Mouse (Mus musculus): ENCODE data around the gene Ablim2.
A peak's percentile ranks its signal among the peaks of the same experiment; 100 is the strongest.

Ablim2 gene

GRCm38 (mm10) chr5:35770246-35770645 is 12.6 kb downstream of the Ablim2 start:
- no peak for DNase-seq (ENCODE audit: low read depth, low spot score)

- no peak for DNase-seq (ENCODE audit: low read depth, low spot score)
These were observed 13.4 kb downstream of the Ablim2 start for GRCm38 (mm10) chr5:35770891-35771663.

DNA sequence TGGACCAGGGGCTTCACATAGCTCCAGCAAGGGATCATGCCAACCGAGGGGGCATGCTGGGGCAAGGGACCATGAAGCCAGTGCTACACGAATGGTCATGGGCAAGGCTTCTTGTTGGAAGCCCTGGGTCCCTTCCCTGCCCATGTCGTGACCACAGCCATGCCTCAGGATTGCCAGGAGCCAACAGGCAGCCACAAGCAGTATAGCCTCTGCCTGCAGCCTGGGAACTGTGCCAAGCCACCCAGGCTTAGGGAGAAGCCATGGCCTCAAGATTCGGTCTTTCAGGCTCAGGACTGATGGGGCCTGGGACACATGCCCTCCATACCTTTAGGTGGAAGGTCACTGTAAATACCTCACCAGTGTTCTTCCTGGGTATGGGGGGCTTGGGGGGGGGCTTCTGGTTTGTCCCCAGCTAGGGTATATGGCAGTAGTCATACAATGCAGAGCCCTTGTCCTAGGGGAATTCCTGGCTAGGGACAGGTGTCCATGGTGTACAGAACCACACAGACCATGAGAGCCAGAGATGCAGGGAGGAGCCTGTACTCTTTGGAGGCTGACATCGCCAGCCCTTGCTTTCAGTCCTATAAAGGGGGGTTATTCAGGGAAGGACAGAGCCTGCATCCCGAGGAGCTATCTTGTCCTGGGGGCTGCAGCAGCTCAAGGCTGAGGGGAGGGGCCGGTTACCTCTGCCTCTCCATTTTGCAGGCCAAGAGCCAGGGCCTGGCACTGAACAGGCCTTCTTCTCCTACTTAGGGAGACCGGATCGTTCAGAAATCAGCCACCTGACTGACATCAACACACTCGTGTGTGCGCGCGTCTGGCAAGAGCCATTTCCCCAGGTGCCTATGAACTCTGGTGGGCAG is 15.8 kb downstream of the Ablim2 start:
- no peak for DNase-seq (ENCODE audit: low read depth, low spot score)

DNA sequence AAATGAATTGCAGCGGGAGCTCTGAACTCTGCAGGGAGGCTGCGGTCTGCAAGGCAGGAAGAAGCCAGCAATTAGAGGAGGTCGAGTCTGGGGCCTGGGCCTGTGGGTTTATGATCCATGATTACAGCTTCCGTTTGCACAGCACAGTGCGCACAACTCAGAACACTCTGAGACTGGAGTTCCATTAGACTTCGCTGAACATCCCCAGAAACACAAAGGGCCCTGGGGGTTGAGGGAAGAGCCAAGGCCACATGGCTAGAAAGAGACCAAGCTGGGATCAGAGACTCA is 16.4 kb downstream of the Ablim2 start:
- no peak for DNase-seq (ENCODE audit: low read depth, low spot score)

- no peak for DNase-seq (ENCODE audit: low read depth, low spot score)
These were observed 23.4 kb downstream of the Ablim2 start for GRCm38 (mm10) chr5:35781116-35781515.

- DNase-seq (ENCODE audit: low read depth, low spot score): no peak
These were observed 25.0 kb downstream of the Ablim2 start for GRCm38 (mm10) chr5:35782648-35783180.

GRCm38 (mm10) chr5:35785853-35786252 is 28.2 kb downstream of the Ablim2 start:
- no peak for DNase-seq (ENCODE audit: low read depth, low spot score)

GRCm38 (mm10) chr5:35787847-35788246 is 30.2 kb downstream of the Ablim2 start:
- DNase-seq (ENCODE audit: low read depth, low spot score): no peak

DNA sequence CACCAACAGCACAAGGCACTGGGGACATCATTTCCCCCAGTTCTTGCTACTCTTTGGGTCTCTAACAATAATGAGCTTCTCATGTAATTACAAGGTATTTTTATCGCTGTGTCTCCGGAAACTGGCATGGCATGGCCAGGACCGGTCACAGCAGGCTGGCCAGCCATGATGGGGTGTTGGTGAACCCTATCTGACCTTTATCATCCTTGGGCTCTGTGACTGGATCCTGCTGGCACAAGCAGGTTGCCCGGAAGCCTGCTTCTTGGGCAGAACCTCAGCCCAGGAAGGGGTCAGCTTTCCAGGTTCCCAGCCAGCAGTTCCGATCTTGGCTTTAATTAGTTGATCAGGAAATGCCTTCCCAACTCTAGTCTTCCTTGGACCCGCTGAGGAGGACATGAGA is 31.0 kb downstream of the Ablim2 start:
- DNase-seq (ENCODE audit: low read depth, low spot score): no peak

DNA sequence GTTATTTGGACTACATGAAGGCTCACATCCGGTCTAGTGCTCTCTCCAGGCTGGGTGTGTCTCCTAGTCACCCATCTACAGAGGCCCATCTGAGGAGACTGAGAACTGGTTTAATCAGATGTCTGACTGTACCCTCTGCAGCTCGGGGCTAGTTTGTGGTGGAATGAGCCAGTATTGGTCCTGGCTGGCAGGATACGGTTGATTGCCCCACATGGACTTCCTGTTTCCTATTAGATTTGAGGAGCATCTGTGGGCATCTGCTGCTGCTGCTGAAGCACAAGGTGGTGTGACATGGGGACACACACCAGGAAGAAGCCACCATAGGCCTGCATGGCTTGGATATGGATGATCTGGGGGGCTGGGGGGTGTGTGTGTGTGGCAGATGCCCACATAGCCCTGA is 32.0 kb downstream of the Ablim2 start:
- no peak for DNase-seq (ENCODE audit: low read depth, low spot score)

DNA sequence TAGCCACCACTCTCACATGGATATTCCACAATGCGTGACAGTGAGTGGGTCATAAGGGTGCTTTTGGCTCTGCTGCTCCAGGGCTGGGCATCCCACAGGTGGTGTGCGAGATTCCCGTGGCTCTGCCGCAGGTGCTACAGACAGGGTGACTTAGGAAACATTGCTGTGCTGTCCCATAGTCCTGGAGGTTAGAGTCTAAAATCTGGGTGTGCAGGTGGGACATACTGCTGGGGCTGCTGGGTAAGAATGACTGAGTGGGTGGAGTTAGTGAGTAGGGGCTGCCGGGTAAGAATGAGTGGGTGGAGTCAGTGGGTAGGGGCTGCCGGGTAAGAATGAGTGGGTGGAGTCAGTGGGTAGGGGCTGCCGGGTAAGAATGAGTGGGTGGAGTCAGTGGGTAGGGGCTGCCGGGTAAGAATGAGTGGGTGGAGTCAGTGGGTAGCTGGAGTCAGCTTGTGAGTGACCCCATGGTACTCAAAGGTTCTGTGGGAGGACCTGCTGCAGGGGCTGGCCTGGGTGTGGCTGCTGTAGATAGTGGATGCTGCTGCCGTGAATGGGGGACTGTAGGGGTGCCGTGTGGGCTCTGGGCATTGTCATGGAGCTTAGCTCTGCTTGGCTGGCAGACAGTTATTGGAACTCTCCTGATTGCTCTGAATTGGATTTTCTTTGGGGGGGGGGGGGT is 32.8 kb downstream of the Ablim2 start:
- peak; percentile 55 for DNase-seq (ENCODE audit: low read depth, low spot score)

DNA sequence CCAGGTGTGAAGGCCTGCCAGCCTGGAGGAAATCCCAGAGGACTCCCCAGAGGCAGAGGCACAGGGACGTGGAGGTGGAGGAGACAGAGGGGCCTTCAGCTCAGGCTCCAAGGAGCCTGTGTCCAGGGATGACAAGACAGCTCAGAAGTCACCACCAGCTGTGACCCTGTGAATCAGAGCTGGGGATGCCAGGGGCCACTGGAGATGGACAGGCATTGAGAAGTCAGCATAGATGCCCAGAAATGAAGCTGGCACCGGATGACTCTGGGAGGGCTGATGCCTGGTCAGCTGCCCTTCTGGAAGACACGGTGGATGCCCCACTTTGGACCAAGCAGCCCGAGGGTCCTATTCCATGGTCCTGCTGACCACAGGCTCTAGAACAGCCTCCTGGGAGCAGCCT is 36.3 kb downstream of the Ablim2 start:
- no peak for DNase-seq (ENCODE audit: low read depth, low spot score)

DNA sequence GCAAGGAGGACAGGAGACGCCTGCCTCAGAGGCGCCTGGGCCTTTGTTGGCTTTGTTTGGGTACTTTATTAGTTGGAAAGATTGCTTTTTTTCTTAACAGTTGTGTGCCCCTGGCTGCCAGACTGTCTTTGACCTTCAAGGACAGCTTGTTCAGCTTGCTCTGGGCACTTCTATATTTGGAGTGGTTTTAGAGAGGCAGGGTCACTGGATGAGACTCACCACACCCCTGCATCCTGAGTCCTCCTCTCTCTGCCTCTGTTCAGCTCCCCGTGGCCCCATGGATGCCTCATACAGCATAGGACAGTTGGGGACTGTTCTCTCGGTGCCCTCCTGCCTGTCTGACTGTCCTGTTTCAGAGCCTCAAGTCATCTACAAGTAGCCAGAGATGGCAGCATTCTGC is 37.3 kb downstream of the Ablim2 start:
- no peak for DNase-seq (ENCODE audit: low read depth, low spot score)

DNA sequence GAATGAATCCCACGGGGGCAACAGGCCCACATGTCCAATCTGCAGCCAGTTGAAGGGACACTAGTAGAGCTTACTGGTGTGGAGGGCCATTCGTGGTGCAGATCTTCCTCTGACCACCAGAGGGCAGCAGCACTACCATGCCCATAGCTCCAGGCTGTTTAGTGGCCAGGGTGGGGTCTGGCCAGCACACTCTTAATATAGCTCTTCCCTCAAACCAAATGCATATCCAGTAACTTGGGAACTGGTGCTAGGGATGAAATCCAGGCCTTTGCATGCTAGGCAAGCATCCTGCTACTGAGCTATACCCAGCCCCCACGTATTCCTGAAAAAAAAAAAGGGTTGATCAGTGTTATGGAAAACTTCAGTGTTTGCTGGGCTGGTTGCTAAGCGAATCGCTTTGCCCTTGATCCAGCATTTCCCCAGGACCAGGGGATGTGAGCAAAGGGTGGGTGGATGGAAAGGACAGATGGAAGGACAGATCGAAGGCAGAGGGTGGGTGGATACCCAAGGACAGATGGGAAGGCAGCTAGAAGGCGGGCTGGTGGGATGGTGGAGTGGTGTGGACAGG is 37.9 kb downstream of the Ablim2 start:
- DNase-seq (ENCODE audit: low read depth, low spot score): peak; percentile 39

- no peak for DNase-seq (ENCODE audit: low read depth, low spot score)
These were observed 38.5 kb downstream of the Ablim2 start for GRCm38 (mm10) chr5:35796136-35796535.

DNA sequence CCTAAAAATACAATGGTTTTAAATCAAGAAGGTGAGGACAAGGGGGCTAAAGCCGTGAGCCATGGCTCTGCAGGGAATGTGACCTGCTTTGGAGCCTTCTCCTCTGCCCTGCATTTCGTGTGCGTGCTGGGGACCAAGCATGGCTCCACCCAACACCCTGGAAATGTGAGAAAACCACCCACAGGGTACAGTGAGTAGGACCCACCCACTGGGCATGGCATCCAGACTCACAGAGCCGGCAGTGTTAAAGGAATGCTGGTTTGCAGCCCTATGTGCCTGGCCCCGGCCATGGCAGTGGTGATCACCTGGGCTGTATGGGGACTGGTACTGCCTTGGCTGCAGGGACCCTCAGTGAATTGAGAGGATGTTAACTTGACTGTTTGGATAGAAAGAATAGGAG is 41.4 kb downstream of the Ablim2 start:
- no peak for DNase-seq (ENCODE audit: low read depth, low spot score)

GRCm38 (mm10) chr5:35803416-35803815 is 45.7 kb downstream of the Ablim2 start:
- DNase-seq (ENCODE audit: low read depth, low spot score): no peak

GRCm38 (mm10) chr5:35804685-35805084 is 47.0 kb downstream of the Ablim2 start:
- no peak for DNase-seq (ENCODE audit: low read depth, low spot score)

GRCm38 (mm10) chr5:35805209-35805608 is 47.5 kb downstream of the Ablim2 start:
- no peak for DNase-seq (ENCODE audit: low read depth, low spot score)

- no peak for DNase-seq (ENCODE audit: low read depth, low spot score)
These were observed 49.3 kb downstream of the Ablim2 start for GRCm38 (mm10) chr5:35807018-35807417.

- no peak for DNase-seq (ENCODE audit: low read depth, low spot score)
These were observed 52.8 kb downstream of the Ablim2 start for GRCm38 (mm10) chr5:35810526-35810925.
